ENCODE assay signal across 8 mouse cellular contexts in genomic region chr7:29247314-29247700, GRCm38 (mm10). TPM values are rescaled to one million over a fixed set of nuclear protein-coding genes. Genes with fewer than 3 reads are reported as not detected.
DNase-seq lines count a peak whose midpoint lies in the region; ATAC-seq lines count a peak whose summit lies in the region.

No protein-coding gene starts in this region.

- 22% methylated on average over 14 of the region's 16 CpGs for WGBS in embryonic facial prominence, embryonic 14.5 days
- WGBS in heart, embryonic 12.5 days: 24% methylated on average over 16 of the region's 16 CpGs
- 28% methylated on average over 16 of the region's 16 CpGs for WGBS in kidney, embryonic 16.5 days
- 28% methylated on average over 16 of the region's 16 CpGs for WGBS in liver, embryonic 16.5 days (ENCODE audit: insufficient replicate concordance)
- 23% methylated on average over 16 of the region's 16 CpGs for WGBS in neural tube, embryonic 13.5 days

- H3K27me3 ChIP-seq in embryonic facial prominence, embryonic 14.5 days (replicated peaks; ENCODE audit: control insufficient read depth, insufficient read depth, low read length): peaks cover 6% of the 10 kb centered on the region; the same call in 1 of the 2 replicates
- H3K27me3 ChIP-seq in heart, embryonic 12.5 days (replicated peaks): no peaks in the 10 kb centered on the region; the same call in 1 of the 2 replicates
- H3K27me3 ChIP-seq in kidney, embryonic 16.5 days (ENCODE audit: insufficient read depth, low read length): no peaks in the 10 kb centered on the region
- H3K27me3 ChIP-seq in liver, embryonic 16.5 days (ENCODE audit: control insufficient read depth, insufficient read depth, low read depth, low read length): no peaks in the 10 kb centered on the region
- peaks cover 31% of the 10 kb centered on the region for H3K27me3 ChIP-seq in neural tube, embryonic 13.5 days

- peaks cover 30% of the 10 kb centered on the region for H3K36me3 ChIP-seq in embryonic facial prominence, embryonic 14.5 days (ENCODE audit: control insufficient read depth, insufficient read depth, low read length)
- H3K36me3 ChIP-seq in heart, embryonic 12.5 days: peaks cover 30% of the 10 kb centered on the region
- H3K36me3 ChIP-seq in kidney, embryonic 16.5 days (ENCODE audit: insufficient read depth, low read length): peaks cover 18% of the 10 kb centered on the region
- H3K36me3 ChIP-seq in liver, embryonic 16.5 days (ENCODE audit: control insufficient read depth, insufficient read depth): no peaks in the 10 kb centered on the region
- H3K36me3 ChIP-seq in neural tube, embryonic 13.5 days: peaks cover 20% of the 10 kb centered on the region

- H3K4me3 ChIP-seq in embryonic facial prominence, embryonic 14.5 days (ENCODE audit: low read depth, low read length): peak overlapping the region; percentile 21; the same call in 1 of the 2 replicates
- peak overlapping the region; percentile 47 for H3K4me3 ChIP-seq in heart, embryonic 12.5 days
- peak overlapping the region; percentile 37 for H3K4me3 ChIP-seq in kidney, embryonic 16.5 days (ENCODE audit: low read length)
- H3K4me3 ChIP-seq in liver, embryonic 16.5 days (ENCODE audit: low read depth, low read length): peak overlapping the region; percentile 54
- H3K4me3 ChIP-seq in neural tube, embryonic 13.5 days: peak overlapping the region; percentile 14; the same call in 1 of the 2 replicates

- H3K9me3 ChIP-seq in embryonic facial prominence, embryonic 14.5 days (ENCODE audit: control insufficient read depth, low read length): no peaks in the 10 kb centered on the region
- no peaks in the 10 kb centered on the region for H3K9me3 ChIP-seq in heart, embryonic 12.5 days (replicated peaks)
- H3K9me3 ChIP-seq in kidney, embryonic 16.5 days (ENCODE audit: low read length): no peaks in the 10 kb centered on the region
- H3K9me3 ChIP-seq in liver, embryonic 16.5 days (replicated peaks; ENCODE audit: control insufficient read depth, low read length): no peaks in the 10 kb centered on the region
- no peaks in the 10 kb centered on the region for H3K9me3 ChIP-seq in neural tube, embryonic 13.5 days

- no peak overlapping the region for H3K9ac ChIP-seq in embryonic facial prominence, embryonic 14.5 days (ENCODE audit: low read depth, low read length)
- peak overlapping the region; percentile 70 for H3K9ac ChIP-seq in heart, embryonic 12.5 days
- no peak overlapping the region; the same call in 1 of the 2 replicates for H3K9ac ChIP-seq in kidney, embryonic 16.5 days (replicated peaks; ENCODE audit: low read length)
- H3K9ac ChIP-seq in liver, embryonic 16.5 days (ENCODE audit: low read depth, low read length): no peak overlapping the region
- H3K9ac ChIP-seq in neural tube, embryonic 13.5 days: no peak overlapping the region

- ATAC-seq in embryonic facial prominence, embryonic 14.5 days (ENCODE audit: low read depth): no peak; the same call in 1 of the 2 replicates
- ATAC-seq in heart, embryonic 12.5 days (ENCODE audit: insufficient number of reproducible peaks, low FRiP score): no peak
- ATAC-seq in kidney, embryonic 16.5 days (ENCODE audit: low FRiP score, low TSS enrichment): peak; percentile 37; the same call in 1 of the 2 replicates
- ATAC-seq in liver, embryonic 16.5 days (ENCODE audit: low read depth): no peak
- 0 out of 2 replicates have a peak, but pooled peaks have one; percentile 21 for ATAC-seq in neural tube, embryonic 13.5 days (ENCODE audit: low read depth)

- peak; percentile 66 for DNase-seq in A20 (ENCODE audit: low read depth, low spot score)
- DNase-seq in adrenal gland, postnatal 36 days: peak; percentile 82 to 89
- peak; percentile 44 for DNase-seq in embryonic facial prominence, embryonic 14.5 days (ENCODE audit: low spot score)
- DNase-seq in testis, postnatal 10 days (ENCODE audit: low spot score): peak; percentile 94

- H3K4me1 ChIP-seq in embryonic facial prominence, embryonic 14.5 days (ENCODE audit: control insufficient read depth, insufficient read depth, low read length): no peaks in the 10 kb centered on the region
- H3K4me1 ChIP-seq in heart, embryonic 12.5 days (replicated peaks): peaks cover 22% of the 10 kb centered on the region
- H3K4me1 ChIP-seq in kidney, embryonic 16.5 days (ENCODE audit: insufficient read depth, low read length): peaks cover 20% of the 10 kb centered on the region
- H3K4me1 ChIP-seq in liver, embryonic 16.5 days (ENCODE audit: control insufficient read depth, low read depth, low read length): peaks cover 8% of the 10 kb centered on the region
- peaks cover 12% of the 10 kb centered on the region; the same call in 1 of the 2 replicates for H3K4me1 ChIP-seq in neural tube, embryonic 13.5 days (replicated peaks)

- H3K27ac ChIP-seq in embryonic facial prominence, embryonic 14.5 days (replicated peaks; ENCODE audit: low read depth, low read length): no peak overlapping the region
- H3K27ac ChIP-seq in heart, embryonic 12.5 days (ENCODE audit: poor library complexity, severe bottlenecking): no peak overlapping the region
- no peak overlapping the region for H3K27ac ChIP-seq in kidney, embryonic 16.5 days (ENCODE audit: low read length)
- no peak overlapping the region for H3K27ac ChIP-seq in liver, embryonic 16.5 days (ENCODE audit: low read length)
- no peak overlapping the region for H3K27ac ChIP-seq in neural tube, embryonic 13.5 days (replicated peaks)

- peak overlapping the region; percentile 50 for H3K4me2 ChIP-seq in embryonic facial prominence, embryonic 14.5 days (ENCODE audit: low read depth, low read length)
- H3K4me2 ChIP-seq in heart, embryonic 12.5 days: peak overlapping the region; percentile 91
- peak overlapping the region; percentile 55 for H3K4me2 ChIP-seq in kidney, embryonic 16.5 days (replicated peaks; ENCODE audit: low read depth, low read length)
- peak overlapping the region; percentile 74 for H3K4me2 ChIP-seq in liver, embryonic 16.5 days (ENCODE audit: low read depth, low read length)
- H3K4me2 ChIP-seq in neural tube, embryonic 13.5 days: peak overlapping the region; percentile 49

RNA-seq across cellular contexts. Expression of gene 2200002D01Rik, which starts 1.0 kb away (rescaled TPM):
- 1 to 10 TPM; 2.7 to 3.3 TPM for total RNA-seq in adrenal gland, postnatal 36 days (2021)
- polyA plus RNA-seq in embryonic facial prominence, embryonic 14.5 days (2014; fragmentation: Nextera tagmentation; extraction: Ambion mirVana): 1.9 and 4.3 TPM in 2 replicates
- 9.2 and 11.7 TPM in 2 replicates for polyA plus RNA-seq in heart, embryonic 12.5 days (2016; fragmentation: Nextera tagmentation; extraction: Ambion mirVana)
- polyA plus RNA-seq in kidney, embryonic 16.5 days (2015; fragmentation: Nextera tagmentation; extraction: Ambion mirVana): 7.5 and 8.5 TPM in 2 replicates
- 5.3 and 5.8 TPM in 2 replicates for polyA plus RNA-seq in liver, embryonic 16.5 days (2015; fragmentation: Nextera tagmentation; extraction: Ambion mirVana)
- polyA plus RNA-seq in neural tube, embryonic 13.5 days (2015; fragmentation: Nextera tagmentation; extraction: Ambion mirVana): 1.3 and 1.7 TPM in 2 replicates

RNA-seq across cellular contexts. Expression of gene Yif1b, which starts 9.2 kb away (rescaled TPM):
- 10 to 100 TPM; 46.9 to 49.2 TPM for total RNA-seq in adrenal gland, postnatal 36 days (2021)
- polyA plus RNA-seq in embryonic facial prominence, embryonic 14.5 days (2014; fragmentation: Nextera tagmentation; extraction: Ambion mirVana): 110 and 122 TPM in 2 replicates
- polyA plus RNA-seq in heart, embryonic 12.5 days (2016; fragmentation: Nextera tagmentation; extraction: Ambion mirVana): 99.4 and 104 TPM in 2 replicates
- 134 and 143 TPM in 2 replicates for polyA plus RNA-seq in kidney, embryonic 16.5 days (2015; fragmentation: Nextera tagmentation; extraction: Ambion mirVana)
- polyA plus RNA-seq in liver, embryonic 16.5 days (2015; fragmentation: Nextera tagmentation; extraction: Ambion mirVana): 40.3 and 43.0 TPM in 2 replicates
- 75.6 and 90.6 TPM in 2 replicates for polyA plus RNA-seq in neural tube, embryonic 13.5 days (2015; fragmentation: Nextera tagmentation; extraction: Ambion mirVana)

RNA-seq across cellular contexts. Expression of gene Kcnk6, which starts 15.0 kb away (rescaled TPM):
- 1 to 10 TPM; 1.6 to 2.6 TPM for total RNA-seq in adrenal gland, postnatal 36 days (2021)
- polyA plus RNA-seq in embryonic facial prominence, embryonic 14.5 days (2014; fragmentation: Nextera tagmentation; extraction: Ambion mirVana): 1.4 and 2.2 TPM in 2 replicates
- polyA plus RNA-seq in heart, embryonic 12.5 days (2016; fragmentation: Nextera tagmentation; extraction: Ambion mirVana): 3.4 and 4.3 TPM in 2 replicates
- polyA plus RNA-seq in kidney, embryonic 16.5 days (2015; fragmentation: Nextera tagmentation; extraction: Ambion mirVana): 1.5 and 1.7 TPM in 2 replicates
- polyA plus RNA-seq in liver, embryonic 16.5 days (2015; fragmentation: Nextera tagmentation; extraction: Ambion mirVana): 1.4 and 1.5 TPM in 2 replicates
- 0.43 and 0.68 TPM in 2 replicates for polyA plus RNA-seq in neural tube, embryonic 13.5 days (2015; fragmentation: Nextera tagmentation; extraction: Ambion mirVana)

RNA-seq across cellular contexts. Expression of gene Catsperg1, which starts 33.5 kb away (rescaled TPM):
- total RNA-seq in adrenal gland, postnatal 36 days (2021): under 1 TPM; 0.23 to 0.69 TPM
- polyA plus RNA-seq in embryonic facial prominence, embryonic 14.5 days (2014; fragmentation: Nextera tagmentation; extraction: Ambion mirVana): 0.19 and 0.47 TPM in 2 replicates
- 0.38 and 0.44 TPM in 2 replicates for polyA plus RNA-seq in heart, embryonic 12.5 days (2016; fragmentation: Nextera tagmentation; extraction: Ambion mirVana)
- 0.63 and 1.2 TPM in 2 replicates for polyA plus RNA-seq in kidney, embryonic 16.5 days (2015; fragmentation: Nextera tagmentation; extraction: Ambion mirVana)
- polyA plus RNA-seq in liver, embryonic 16.5 days (2015; fragmentation: Nextera tagmentation; extraction: Ambion mirVana): 0.15 and 0.35 TPM in 2 replicates
- polyA plus RNA-seq in neural tube, embryonic 13.5 days (2015; fragmentation: Nextera tagmentation; extraction: Ambion mirVana): 1.4 and 1.9 TPM in 2 replicates

RNA-seq across cellular contexts. Expression of gene Spint2, which starts 34.4 kb away (rescaled TPM):
- total RNA-seq in adrenal gland, postnatal 36 days (2021): 10 to 100 TPM; 28.7 to 48.2 TPM
- 116 and 120 TPM in 2 replicates for polyA plus RNA-seq in embryonic facial prominence, embryonic 14.5 days (2014; fragmentation: Nextera tagmentation; extraction: Ambion mirVana)
- 87.7 and 90.4 TPM in 2 replicates for polyA plus RNA-seq in heart, embryonic 12.5 days (2016; fragmentation: Nextera tagmentation; extraction: Ambion mirVana)
- polyA plus RNA-seq in kidney, embryonic 16.5 days (2015; fragmentation: Nextera tagmentation; extraction: Ambion mirVana): 270 and 295 TPM in 2 replicates
- polyA plus RNA-seq in liver, embryonic 16.5 days (2015; fragmentation: Nextera tagmentation; extraction: Ambion mirVana): 30.9 and 38.6 TPM in 2 replicates
- polyA plus RNA-seq in neural tube, embryonic 13.5 days (2015; fragmentation: Nextera tagmentation; extraction: Ambion mirVana): 28.8 and 31.3 TPM in 2 replicates

Comparison
In these comparisons a context has a peak if more than half of its experiments do, and no peak if none do; other contexts are left out.
1. DNase-seq: peak in every context shown above with its lines; median percentile 94 in testis, postnatal 10 days; 86 in adrenal gland, postnatal 36 days; 66 in A20; 44 in embryonic facial prominence, embryonic 14.5 days.
2. ATAC-seq: peak in kidney, embryonic 16.5 days (single experiment) and neural tube, embryonic 13.5 days (single experiment); none in embryonic facial prominence, embryonic 14.5 days (single experiment), heart, embryonic 12.5 days (single experiment) and liver, embryonic 16.5 days (single experiment).
3. Peak in every context shown above with its lines, with median percentiles within 50 percentile points of each other: H3K4me2 ChIP-seq and H3K4me3 ChIP-seq.